ENCODE assay signal across 11 mouse cellular contexts in genomic region chr10:58981674-58982329, GRCm38 (mm10).
A peak's percentile ranks its signal among the peaks of the same experiment; 100 is the strongest.
DNase-seq lines count a peak whose midpoint lies in the region; ATAC-seq lines count a peak whose summit lies in the region.
"Had no signal": no experiment of that assay in that cellular context is flagged by ENCODE, and none has a peak within 500 bp of the region (broad histone marks: within the 10 kb centered on the region; RNA-seq: fewer than 3 reads in every experiment).

No protein-coding gene starts in this region.

- no peaks in the 10 kb centered on the region; the same call in 1 of the 2 replicates for H3K27me3 ChIP-seq in hindbrain, embryonic 16.5 days (replicated peaks; ENCODE audit: control insufficient read depth, insufficient read depth, low read length)
- no peaks in the 10 kb centered on the region for H3K27me3 ChIP-seq in hindbrain, embryonic 11.5 days (ENCODE audit: control insufficient read depth, insufficient read depth, low read length)
- H3K27me3 ChIP-seq in embryonic facial prominence, embryonic 14.5 days (replicated peaks; ENCODE audit: control insufficient read depth, insufficient read depth, low read length): no peaks in the 10 kb centered on the region
- no peaks in the 10 kb centered on the region for H3K27me3 ChIP-seq in lung, embryonic 15.5 days
- H3K27me3 ChIP-seq: heart, embryonic 12.5 days had no signal

- no peak overlapping the region for H3K9ac ChIP-seq in hindbrain, embryonic 16.5 days (ENCODE audit: low read depth, low read length)
- H3K9ac ChIP-seq in hindbrain, embryonic 11.5 days (ENCODE audit: low read depth, low read length): no peak overlapping the region
- no peak overlapping the region for H3K9ac ChIP-seq in embryonic facial prominence, embryonic 14.5 days (ENCODE audit: low read depth, low read length)
- H3K9ac ChIP-seq in lung, embryonic 15.5 days: no peak overlapping the region
- H3K9ac ChIP-seq: heart, embryonic 12.5 days had no signal

- H3K4me1 ChIP-seq in hindbrain, embryonic 16.5 days (ENCODE audit: control insufficient read depth, insufficient read depth, low read depth, low read length): no peaks in the 10 kb centered on the region; the same call in 1 of the 2 replicates
- H3K4me1 ChIP-seq in hindbrain, embryonic 11.5 days (replicated peaks; ENCODE audit: control insufficient read depth, insufficient read depth, low read length): no peaks in the 10 kb centered on the region
- no peaks in the 10 kb centered on the region for H3K4me1 ChIP-seq in embryonic facial prominence, embryonic 14.5 days (ENCODE audit: control insufficient read depth, insufficient read depth, low read length)
- peaks cover 15% of the 10 kb centered on the region; the same call in 1 of the 2 replicates for H3K4me1 ChIP-seq in lung, embryonic 15.5 days
- H3K4me1 ChIP-seq: heart, embryonic 12.5 days had no signal

- 62% methylated on average over 9 of the region's 9 CpGs for WGBS in hindbrain, embryonic 16.5 days
- WGBS in hindbrain, embryonic 11.5 days: 92% methylated on average over 9 of the region's 9 CpGs
- WGBS in embryonic facial prominence, embryonic 14.5 days: 78% methylated on average over 9 of the region's 9 CpGs
- WGBS in lung, embryonic 15.5 days: 64% methylated on average over 9 of the region's 9 CpGs

- no peaks in the 10 kb centered on the region for H3K36me3 ChIP-seq in hindbrain, embryonic 16.5 days (ENCODE audit: control insufficient read depth, insufficient read depth, low read length)
- no peaks in the 10 kb centered on the region for H3K36me3 ChIP-seq in hindbrain, embryonic 11.5 days (ENCODE audit: control insufficient read depth, insufficient read depth, low read length)
- no peaks in the 10 kb centered on the region for H3K36me3 ChIP-seq in embryonic facial prominence, embryonic 14.5 days (ENCODE audit: control insufficient read depth, insufficient read depth, low read length)
- no peaks in the 10 kb centered on the region for H3K36me3 ChIP-seq in lung, embryonic 15.5 days
- H3K36me3 ChIP-seq: heart, embryonic 12.5 days had no signal

- no peaks in the 10 kb centered on the region for H3K9me3 ChIP-seq in hindbrain, embryonic 16.5 days (ENCODE audit: control insufficient read depth, low read length)
- no peaks in the 10 kb centered on the region for H3K9me3 ChIP-seq in hindbrain, embryonic 11.5 days (ENCODE audit: control insufficient read depth, low read length)
- H3K9me3 ChIP-seq in embryonic facial prominence, embryonic 14.5 days (ENCODE audit: control insufficient read depth, low read length): no peaks in the 10 kb centered on the region
- H3K9me3 ChIP-seq in lung, embryonic 15.5 days: no peaks in the 10 kb centered on the region
- H3K9me3 ChIP-seq: heart, embryonic 12.5 days had no signal

- no peak overlapping the region for H3K4me3 ChIP-seq in hindbrain, embryonic 16.5 days (ENCODE audit: low read length)
- H3K4me3 ChIP-seq in hindbrain, embryonic 11.5 days (ENCODE audit: low read depth, low read length): no peak overlapping the region
- no peak overlapping the region for H3K4me3 ChIP-seq in embryonic facial prominence, embryonic 14.5 days (ENCODE audit: low read depth, low read length)
- no peak overlapping the region for H3K4me3 ChIP-seq in lung, embryonic 15.5 days
- H3K4me3 ChIP-seq: erythroblast, embryonic 14.5 days; heart, embryonic 12.5 days had no signal

- 0 out of 2 replicates have a peak, but pooled peaks have one; percentile 53 for ATAC-seq in hindbrain, embryonic 16.5 days
- no peak for ATAC-seq in hindbrain, embryonic 11.5 days (ENCODE audit: low FRiP score)
- no peak for ATAC-seq in embryonic facial prominence, embryonic 14.5 days (ENCODE audit: low read depth)
- peak; percentile 64 for ATAC-seq in lung, embryonic 15.5 days (ENCODE audit: borderline replicate concordance, extremely low read depth, low FRiP score, low TSS enrichment)

- peak overlapping the region; percentile 23; the same call in 1 of the 2 replicates for H3K27ac ChIP-seq in hindbrain, embryonic 16.5 days (ENCODE audit: low read depth, low read length)
- no peak overlapping the region for H3K27ac ChIP-seq in hindbrain, embryonic 11.5 days (ENCODE audit: low read depth, low read length)
- no peak overlapping the region for H3K27ac ChIP-seq in embryonic facial prominence, embryonic 14.5 days (replicated peaks; ENCODE audit: low read depth, low read length)
- peak overlapping the region; percentile 88 for H3K27ac ChIP-seq in lung, embryonic 15.5 days

- H3K4me2 ChIP-seq in hindbrain, embryonic 16.5 days (ENCODE audit: low read length): no peak overlapping the region
- no peak overlapping the region for H3K4me2 ChIP-seq in hindbrain, embryonic 11.5 days (replicated peaks; ENCODE audit: low read depth, low read length)
- no peak overlapping the region for H3K4me2 ChIP-seq in embryonic facial prominence, embryonic 14.5 days (ENCODE audit: low read depth, low read length)
- H3K4me2 ChIP-seq in lung, embryonic 15.5 days: no peak overlapping the region
- H3K4me2 ChIP-seq: heart, embryonic 12.5 days; midbrain, embryonic 11.5 days had no signal

- DNase-seq in hindbrain, embryonic 11.5 days (ENCODE audit: low spot score): no peak
- peak; percentile 40 for DNase-seq in Muller cell, postnatal 12 days (ENCODE audit: inconsistent ontology term)
- DNase-seq in embryonic facial prominence, embryonic 14.5 days (ENCODE audit: low spot score): peak; percentile 13
- DNase-seq in urinary bladder, postnatal 25 days (ENCODE audit: low spot score): no peak
- no peak for DNase-seq in heart, adult 11 months
- DNase-seq: heart, postnatal 4 days had no signal

Comparison
In these comparisons a context has a peak if more than half of its experiments do, and no peak if none do; other contexts are left out.
1. ATAC-seq: peak in hindbrain, embryonic 16.5 days (single experiment) and lung, embryonic 15.5 days (single experiment); none in hindbrain, embryonic 11.5 days (single experiment) and embryonic facial prominence, embryonic 14.5 days (single experiment).
2. H3K27ac ChIP-seq: peak in hindbrain, embryonic 16.5 days (single experiment) and lung, embryonic 15.5 days (single experiment); none in hindbrain, embryonic 11.5 days (single experiment) and embryonic facial prominence, embryonic 14.5 days (single experiment).
3. DNase-seq: peak in Muller cell, postnatal 12 days (single experiment) and embryonic facial prominence, embryonic 14.5 days (single experiment); none in hindbrain, embryonic 11.5 days (single experiment), urinary bladder, postnatal 25 days (single experiment) and heart, adult 11 months (single experiment).